8 mouse cellular contexts compared by ENCODE assay signal in the genomic region with DNA sequence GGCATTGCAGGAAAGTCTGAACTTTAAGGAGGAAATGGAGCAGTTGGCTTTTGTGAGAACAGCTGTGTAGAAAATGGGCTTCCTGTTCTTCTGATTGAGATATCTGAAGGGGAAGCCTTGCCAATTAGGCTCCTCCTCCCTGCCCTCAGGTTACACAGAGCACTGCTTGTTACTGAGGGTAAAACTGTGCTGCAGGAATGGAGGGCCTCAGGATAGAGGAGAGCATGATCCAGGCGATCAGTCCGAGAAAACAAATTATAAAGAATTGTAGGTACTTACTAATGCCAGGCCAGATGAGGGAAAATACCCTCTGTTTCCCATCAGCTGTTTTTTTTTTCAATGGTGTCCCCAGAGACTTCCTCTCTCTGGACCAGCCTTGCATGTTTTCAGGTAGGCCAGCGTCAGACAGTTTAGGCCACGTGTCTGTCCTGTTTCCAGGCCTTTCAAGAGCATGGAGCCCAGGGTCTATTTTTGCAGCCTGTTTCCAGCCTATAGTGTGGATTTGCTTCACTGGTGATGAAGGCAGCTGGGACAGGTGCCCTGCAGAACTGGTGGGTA.
DNase-seq lines count a peak whose midpoint lies in the region; ATAC-seq lines count a peak whose summit lies in the region.
"Had no signal": no experiment of that assay in that cellular context is flagged by ENCODE, and none has a peak within 500 bp of the region (broad histone marks: within the 10 kb centered on the region; RNA-seq: fewer than 3 reads in every experiment).

No protein-coding gene starts in this region.

- intact Hi-C loops in heart, postnatal 10 days (cut with DNase I): no loop called here

- H3K27me3 ChIP-seq in neural tube, embryonic 14.5 days (ENCODE audit: control insufficient read depth, insufficient read depth, low read length): no peaks in the 10 kb centered on the region
- no peaks in the 10 kb centered on the region for H3K27me3 ChIP-seq in liver, embryonic 15.5 days

- WGBS in neural tube, embryonic 14.5 days: 63% methylated on average over 4 of the region's 4 CpGs
- 18% methylated on average over 4 of the region's 4 CpGs for WGBS in liver, embryonic 15.5 days (ENCODE audit: insufficient replicate concordance)

- no peaks in the 10 kb centered on the region for H3K36me3 ChIP-seq in neural tube, embryonic 14.5 days (ENCODE audit: control insufficient read depth, insufficient read depth, low read length)
- H3K36me3 ChIP-seq in liver, embryonic 15.5 days (replicated peaks): no peaks in the 10 kb centered on the region

- H3K27ac ChIP-seq in neural tube, embryonic 14.5 days (ENCODE audit: low read depth, low read length): 0 out of 2 replicates have a peak overlapping the region, but pooled peaks have one; percentile 6
- no peak overlapping the region for H3K27ac ChIP-seq in liver, embryonic 15.5 days (replicated peaks)

- DNase-seq in neural tube, embryonic 10.5 days (ENCODE audit: extremely low spot score, low spot score): no peak
- DNase-seq in heart, postnatal 10 days: peak; percentile 11 to 12
- DNase-seq in thymus, postnatal 36 days: peak; percentile 23 to 52
- no peak for DNase-seq in natural killer cell, adult 2 months (ENCODE audit: low spot score in 2 of 2)
- no peak for DNase-seq in layer of hippocampus, postnatal 10 days (ENCODE audit: low spot score in 2 of 2)
- DNase-seq: gastrocnemius, postnatal 36 days had no signal

- H3K4me2 ChIP-seq in neural tube, embryonic 14.5 days (ENCODE audit: low read depth, low read length): no peak overlapping the region
- H3K4me2 ChIP-seq in liver, embryonic 15.5 days: no peak overlapping the region

- H3K9ac ChIP-seq in neural tube, embryonic 14.5 days (replicated peaks; ENCODE audit: low read depth, low read length): no peak overlapping the region
- H3K9ac ChIP-seq in liver, embryonic 15.5 days: no peak overlapping the region

- no peaks in the 10 kb centered on the region for H3K9me3 ChIP-seq in neural tube, embryonic 14.5 days (ENCODE audit: control insufficient read depth, low read length)
- H3K9me3 ChIP-seq in liver, embryonic 15.5 days (replicated peaks): no peaks in the 10 kb centered on the region

- H3K4me3 ChIP-seq in neural tube, embryonic 14.5 days (ENCODE audit: low read depth, low read length): no peak overlapping the region
- no peak overlapping the region for H3K4me3 ChIP-seq in liver, embryonic 15.5 days (replicated peaks)

- no peaks in the 10 kb centered on the region for H3K4me1 ChIP-seq in neural tube, embryonic 14.5 days (ENCODE audit: control insufficient read depth, insufficient read depth, low read length)
- no peaks in the 10 kb centered on the region for H3K4me1 ChIP-seq in liver, embryonic 15.5 days (replicated peaks)

- ATAC-seq in neural tube, embryonic 14.5 days (ENCODE audit: low read depth): no peak
- peak; percentile 47; the same call in 1 of the 2 replicates for ATAC-seq in liver, embryonic 15.5 days (ENCODE audit: insufficient read depth)

Comparison
In these comparisons a context has a peak if more than half of its experiments do, and no peak if none do; other contexts are left out.
1. DNase-seq: peak in heart, postnatal 10 days (2 of 2) and thymus, postnatal 36 days (2 of 2); none in neural tube, embryonic 10.5 days (single experiment), natural killer cell, adult 2 months (0 of 2) and layer of hippocampus, postnatal 10 days (0 of 2).